Mouse (Mus musculus): ENCODE measurements around the gene Btbd35f27.
"Not testable (repeated sequence)": the region's sequence is repeated elsewhere in the genome, so short reads cannot be mapped to it uniquely, and the experiment has no call there.

Gene Btbd35f27

GRCm38 (mm10) chrX:4951835-4952234 lies at the start of gene Btbd35f27:
Btbd35f27 (plus strand) TSS chrX:4952135.
- H3K36me3 ChIP-seq (ENCODE audit: control insufficient read depth, insufficient read depth, low read length, poor library complexity, severe bottlenecking); H3K27me3 ChIP-seq (ENCODE audit: control insufficient read depth, insufficient read depth, low read length, poor library complexity, severe bottlenecking); DNase-seq (ENCODE audit: low read depth, low spot score): not testable (repeated sequence)
